In the genomic region with DNA sequence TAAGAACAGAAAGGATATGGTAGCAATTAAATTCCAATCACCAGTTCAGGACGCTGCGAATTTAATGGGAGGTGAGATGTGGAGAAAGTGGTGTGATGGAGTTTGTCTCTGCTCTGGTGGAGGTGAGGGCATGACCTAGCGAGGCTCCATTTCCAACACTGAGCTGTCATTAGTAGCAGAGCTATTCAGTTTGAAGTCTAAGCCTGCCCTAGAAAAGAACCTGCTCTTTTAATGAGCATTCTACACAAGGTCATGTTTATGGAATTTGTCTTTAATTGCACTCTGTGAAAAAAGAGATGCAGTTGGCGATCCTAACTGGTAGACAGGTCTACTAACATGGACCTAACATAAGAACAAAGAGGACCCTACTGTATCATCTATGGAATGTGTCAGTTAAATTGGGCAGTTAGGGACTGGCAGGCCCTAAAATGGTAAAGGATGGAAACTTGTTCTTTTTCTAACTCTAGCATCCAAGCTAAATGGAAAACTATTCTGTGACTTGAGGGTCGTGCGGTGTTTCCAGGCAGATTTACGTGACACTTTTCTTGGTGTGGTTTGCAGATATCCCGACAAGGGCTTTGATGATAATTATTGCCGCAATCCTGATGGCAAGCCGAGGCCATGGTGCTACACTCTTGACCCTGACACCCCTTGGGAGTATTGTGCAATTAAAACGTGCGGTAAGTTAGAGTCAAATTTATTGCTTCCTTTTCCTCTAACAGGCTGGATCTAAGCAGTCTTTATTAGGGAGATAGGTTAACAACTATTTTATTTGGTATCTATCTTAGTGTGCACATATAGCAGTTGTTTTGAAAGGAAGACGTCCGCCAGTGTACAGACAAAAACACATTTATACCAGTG, we compare ENCODE assay signal across 17 mouse cellular contexts. TPM values are rescaled to one million over a fixed set of nuclear protein-coding genes. Genes with fewer than 3 reads are reported as not detected.
DNase-seq lines count a peak whose midpoint lies in the region; ATAC-seq lines count a peak whose summit lies in the region.
"Had no signal": no experiment of that assay in that cellular context is flagged by ENCODE, and none has a peak within 500 bp of the region (broad histone marks: within the 10 kb centered on the region; RNA-seq: fewer than 3 reads in every experiment).

No protein-coding gene starts in this region.

- H3K9me3 ChIP-seq in kidney, embryonic 14.5 days (ENCODE audit: control insufficient read depth, low read length) = no peaks in the 10 kb centered on the region
- H3K9me3 ChIP-seq: embryonic facial prominence, embryonic 15.5 days; G1E; hindbrain, embryonic 13.5 days; liver, embryonic 13.5 days had no signal

- no peak overlapping the region for H3K9ac ChIP-seq in kidney, embryonic 14.5 days (ENCODE audit: low read depth, low read length)
- H3K9ac ChIP-seq: embryonic facial prominence, embryonic 15.5 days; hindbrain, embryonic 13.5 days; liver, embryonic 13.5 days had no signal

- 13% methylated on average over 14 of the region's 14 CpGs for WGBS in kidney, embryonic 14.5 days

- peak; percentile 94 for ATAC-seq in common myeloid progenitor, adult 5-6 weeks (replicated peaks; ENCODE audit: low read depth, poor library complexity, severe bottlenecking)
- ATAC-seq in kidney, embryonic 14.5 days (ENCODE audit: low FRiP score, low TSS enrichment) = peak; percentile 87
- peak; percentile 94 for ATAC-seq in megakaryocyte progenitor cell, adult 5-6 weeks (replicated peaks; ENCODE audit: poor library complexity)
- ATAC-seq: intestine, postnatal 0 days; lung, postnatal 0 days had no signal

- H3K4me2 ChIP-seq in kidney, embryonic 14.5 days (replicated peaks; ENCODE audit: low read depth, low read length) = no peak overlapping the region
- H3K4me2 ChIP-seq: embryonic facial prominence, embryonic 15.5 days; hindbrain, embryonic 13.5 days; liver, embryonic 13.5 days; midbrain, embryonic 11.5 days had no signal

- no peak overlapping the region; the same call in 1 of the 2 replicates for H3K27ac ChIP-seq in kidney, embryonic 14.5 days (ENCODE audit: low read depth, low read length)
- H3K27ac ChIP-seq: embryonic facial prominence, embryonic 15.5 days; hindbrain, embryonic 13.5 days; liver, embryonic 13.5 days had no signal

- no peaks in the 10 kb centered on the region for H3K36me3 ChIP-seq in kidney, embryonic 14.5 days (ENCODE audit: control insufficient read depth, insufficient read depth, low read length)
- H3K36me3 ChIP-seq: embryonic facial prominence, embryonic 15.5 days; G1E; hindbrain, embryonic 13.5 days; liver, embryonic 13.5 days had no signal

- no peaks in the 10 kb centered on the region for H3K27me3 ChIP-seq in kidney, embryonic 14.5 days (ENCODE audit: control insufficient read depth, insufficient read depth, low read length)
- H3K27me3 ChIP-seq: embryonic facial prominence, embryonic 15.5 days; hindbrain, embryonic 13.5 days; liver, embryonic 13.5 days had no signal

- no peak overlapping the region for H3K4me3 ChIP-seq in kidney, embryonic 14.5 days (ENCODE audit: low read length)
- H3K4me3 ChIP-seq: embryonic facial prominence, embryonic 15.5 days; hindbrain, embryonic 13.5 days; liver, embryonic 13.5 days had no signal

- no peaks in the 10 kb centered on the region; the same call in 1 of the 2 replicates for H3K4me1 ChIP-seq in kidney, embryonic 14.5 days (ENCODE audit: control insufficient read depth, insufficient read depth, low read length)
- H3K4me1 ChIP-seq: embryonic facial prominence, embryonic 15.5 days; hindbrain, embryonic 13.5 days; liver, embryonic 13.5 days had no signal

- peak; percentile 17 for DNase-seq in embryo, embryonic 11.5 days (ENCODE audit: low read depth, low spot score)
- DNase-seq in left cerebral cortex, adult 9 months (ENCODE audit: low spot score in 2 of 2) = no peak
- no peak for DNase-seq in lung, postnatal 10 days
- no peak for DNase-seq in heart, postnatal 4 days
- DNase-seq: cerebellum, adult 11 months; cerebellum, postnatal 25 days; liver, embryonic 13.5 days had no signal

RNA-seq across cellular contexts. Expression of gene Hgf, which starts 24.8 kb away (rescaled TPM):
- 22.6 and 23.4 TPM in 2 replicates for total RNA-seq in common myeloid progenitor, adult 5-6 weeks (2017)
- 4.5 and 5.3 TPM in 2 replicates for polyA plus RNA-seq in kidney, embryonic 14.5 days (2014; fragmentation: Nextera tagmentation; extraction: Ambion mirVana)
- total RNA-seq in megakaryocyte progenitor cell, adult 5-6 weeks (2015) = 10.5 and 12.0 TPM in 2 replicates
- 11.1 and 11.2 TPM in 2 replicates for total RNA-seq in megakaryocyte progenitor cell, adult 5-6 weeks (2017)
- 1 to 10 TPM in 1 of 2 experiments, under 1 TPM in 1; 0.86 to 1.0 TPM for total RNA-seq in heart, postnatal 4 days (2021)
- polyA plus RNA-seq: G1E; neural tube, embryonic 14.5 days had no signal

Comparison
In these comparisons a context has a peak if more than half of its experiments do, and no peak if none do; other contexts are left out.
1. RNA of gene Hgf, which starts 24.8 kb away (total RNA-seq): 22.6 to 23.4 TPM in common myeloid progenitor, adult 5-6 weeks and 10.5 to 12.0 TPM in megakaryocyte progenitor cell, adult 5-6 weeks; 0.86 to 1.0 TPM in heart, postnatal 4 days; every median in the first group is over 4 times any median in the second.
2. Peak in every context shown above with its lines, with median percentiles within 50 percentile points of each other: ATAC-seq.